Mouse (Mus musculus) gonadal fat pad, adult 2 months (tissue): Measurements from ENCODE around the gene Card9. TPM values are rescaled to one million over a fixed set of nuclear protein-coding genes. Genes with fewer than 3 reads are reported as not detected.
"Not testable (repeated sequence)": the region's sequence is repeated elsewhere in the genome, so short reads cannot be mapped to it uniquely, and the experiment has no call there.

Source experiments
- DNase-seq: peaks from one replicate; pipeline ENCODE4 v3.0.0-alpha.2; 2012; ENCODE audit warnings: low read depth
- polyA plus RNA-seq: library from polyadenylated mRNA; depleted of rRNA; stranded (reverse); fragments of >200 nt; gene quantifications from 2 replicates; pipeline ENCODE4 v1.2.3, GENCODE M21; 2012; rRNA removed

The Card9 gene
- 11.8 and 15.7 TPM in 2 replicates for polyA plus RNA-seq

- DNase-seq: no peak
Measured at GRCm38 (mm10) chr2:26360772-26361171, at the start of gene Card9. Gene Card9, minus strand, starts transcription at chr2:26360918.

- no peak for DNase-seq
Measured at GRCm38 (mm10) chr2:26410091-26410490, 49.4 kb upstream of the Card9 start.

GRCm38 (mm10) chr2:26409362-26409761 lies 48.6 kb upstream of the Card9 start:
- no peak for DNase-seq

- no peak for DNase-seq
Measured at GRCm38 (mm10) chr2:26408515-26409356, 48.0 kb upstream of the Card9 start, which contains the start of gene Inpp5e. Gene Inpp5e, minus strand, starts transcription at chr2:26409203.

- no peak for DNase-seq
Measured at GRCm38 (mm10) chr2:26403306-26403705, 42.6 kb upstream of the Card9 start.

- no peak for DNase-seq
Measured at GRCm38 (mm10) chr2:26402265-26402664, 41.5 kb upstream of the Card9 start.

GRCm38 (mm10) chr2:26401023-26401422 lies 40.3 kb upstream of the Card9 start:
- DNase-seq: no peak

- no peak for DNase-seq
Measured at GRCm38 (mm10) chr2:26400296-26400695, 39.6 kb upstream of the Card9 start.

GRCm38 (mm10) chr2:26399647-26400046 lies 38.9 kb upstream of the Card9 start:
- no peak for DNase-seq

GRCm38 (mm10) chr2:26398978-26399377 lies 38.3 kb upstream of the Card9 start:
- no peak for DNase-seq

- no peak for DNase-seq
Measured at GRCm38 (mm10) chr2:26391617-26392016, 30.9 kb upstream of the Card9 start.

- no peak for DNase-seq
Measured at GRCm38 (mm10) chr2:26390954-26391353, 30.2 kb upstream of the Card9 start.

GRCm38 (mm10) chr2:26389154-26389690 lies 28.5 kb upstream of the Card9 start, which contains the start of the genes Entr1 and Pmpca:
Gene Entr1, minus strand, starts transcription at chr2:26389316.
Gene Pmpca, plus strand, starts transcription at chr2:26389339.
- no peak for DNase-seq

GRCm38 (mm10) chr2:26388682-26389153 lies 28.0 kb upstream of the Card9 start:
- DNase-seq: no peak

- no peak for DNase-seq
Measured at GRCm38 (mm10) chr2:26387713-26388112, 27.0 kb upstream of the Card9 start.

- not testable (repeated sequence) for DNase-seq
Measured at GRCm38 (mm10) chr2:26380871-26381270, 20.2 kb upstream of the Card9 start.

GRCm38 (mm10) chr2:26380131-26380771 lies 19.5 kb upstream of the Card9 start, which contains the start of gene Snapc4:
Gene Snapc4, minus strand, starts transcription at chr2:26380653.
- DNase-seq: no peak

- no peak for DNase-seq
Measured at GRCm38 (mm10) chr2:26372396-26372795, 11.7 kb upstream of the Card9 start.

- DNase-seq: no peak
Measured at GRCm38 (mm10) chr2:26368572-26368971, 7.9 kb upstream of the Card9 start.

GRCm38 (mm10) chr2:26367911-26368310 lies 7.2 kb upstream of the Card9 start:
- DNase-seq: no peak

GRCm38 (mm10) chr2:26364738-26365465 lies 4.2 kb upstream of the Card9 start:
- no peak for DNase-seq

- no peak for DNase-seq
Measured at GRCm38 (mm10) chr2:26363481-26363880, 2.8 kb upstream of the Card9 start.
